ENCODE assay signal across 12 mouse cellular contexts in genomic region chrX:20587968-20588367, GRCm38 (mm10). TPM values are rescaled to one million over a fixed set of nuclear protein-coding genes. Genes with fewer than 3 reads are reported as not detected.
A peak's percentile ranks its signal among the peaks of the same experiment; 100 is the strongest.
DNase-seq lines count a peak whose midpoint lies in the region; ATAC-seq and TF ChIP-seq lines count a peak whose summit lies in the region.
"Had no signal": no experiment of that assay in that cellular context is flagged by ENCODE, and none has a peak within 500 bp of the region (broad histone marks: within the 10 kb centered on the region; RNA-seq: fewer than 3 reads in every experiment).

No protein-coding gene starts in this region.

- no peaks in the 10 kb centered on the region for H3K4me1 ChIP-seq in embryonic facial prominence, embryonic 11.5 days (ENCODE audit: control insufficient read depth, insufficient read depth, low read length)
- no peaks in the 10 kb centered on the region for H3K4me1 ChIP-seq in embryonic facial prominence, embryonic 10.5 days

- H3K36me3 ChIP-seq in embryonic facial prominence, embryonic 11.5 days (replicated peaks; ENCODE audit: control insufficient read depth, insufficient read depth, low read depth, low read length) = no peaks in the 10 kb centered on the region
- H3K36me3 ChIP-seq in embryonic facial prominence, embryonic 10.5 days (replicated peaks) = no peaks in the 10 kb centered on the region

- no peak overlapping the region for H3K27ac ChIP-seq in embryonic facial prominence, embryonic 11.5 days (replicated peaks; ENCODE audit: low read depth, low read length)
- no peak overlapping the region for H3K27ac ChIP-seq in embryonic facial prominence, embryonic 10.5 days (replicated peaks)
- no peak overlapping the region for H3K27ac ChIP-seq in layer of hippocampus, adult 2 months
- H3K27ac ChIP-seq: macrophage had no signal

- 20% methylated on average over 4 of the region's 4 CpGs for WGBS in embryonic facial prominence, embryonic 11.5 days
- WGBS in embryonic facial prominence, embryonic 10.5 days = 21% methylated on average over 4 of the region's 4 CpGs

- no peak overlapping the region for H3K4me3 ChIP-seq in embryonic facial prominence, embryonic 11.5 days (ENCODE audit: low read depth, low read length)
- H3K4me3 ChIP-seq in embryonic facial prominence, embryonic 10.5 days = no peak overlapping the region
- H3K4me3 ChIP-seq in layer of hippocampus, adult 2 months = no peak overlapping the region
- H3K4me3 ChIP-seq: erythroblast, embryonic 14.5 days had no signal

- H3K27me3 ChIP-seq in embryonic facial prominence, embryonic 11.5 days (ENCODE audit: control insufficient read depth, insufficient read depth, low read length) = no peaks in the 10 kb centered on the region
- no peaks in the 10 kb centered on the region for H3K27me3 ChIP-seq in embryonic facial prominence, embryonic 10.5 days (replicated peaks; ENCODE audit: low read depth, poor library complexity, severe bottlenecking)

- ATAC-seq in embryonic facial prominence, embryonic 11.5 days (replicated peaks; ENCODE audit: insufficient number of reproducible peaks, low FRiP score, low TSS enrichment, low read depth) = no peak

- H3K9me3 ChIP-seq in embryonic facial prominence, embryonic 11.5 days (replicated peaks; ENCODE audit: control insufficient read depth, low read length) = no peaks in the 10 kb centered on the region
- H3K9me3 ChIP-seq in embryonic facial prominence, embryonic 10.5 days = no peaks in the 10 kb centered on the region

- no peak overlapping the region for H3K9ac ChIP-seq in embryonic facial prominence, embryonic 11.5 days (replicated peaks; ENCODE audit: low read length)

- no peak overlapping the region for H3K4me2 ChIP-seq in embryonic facial prominence, embryonic 11.5 days (ENCODE audit: low read depth, low read length)

- DNase-seq in embryonic facial prominence, embryonic 11.5 days (ENCODE audit: low spot score) = peak; percentile 9
- DNase-seq in embryonic facial prominence, embryonic 10.5 days (ENCODE audit: low spot score) = no peak
- no peak for DNase-seq in layer of hippocampus, adult 2 months (ENCODE audit: low spot score in 2 of 2)
- no peak for DNase-seq in layer of hippocampus, postnatal 36 days
- peak; percentile 9 for DNase-seq in thymus, postnatal 4 days
- DNase-seq in thymus, postnatal 36 days = no peak
- DNase-seq in spleen, postnatal 14 days (ENCODE audit: low spot score in 2 of 2) = no peak
- no peak for DNase-seq in gastrocnemius, postnatal 4 days (ENCODE audit: low spot score in 2 of 2)
- DNase-seq: heart, adult 11 months had no signal

- TF ChIP-seq CTCF in layer of hippocampus, adult 2 months (conservative IDR thresholded peaks at IDR 0.05) = peak; percentile 75

RNA-seq across cellular contexts. Expression of gene Rbm10, which starts 29.3 kb away (rescaled TPM):
- 58.4 and 67.0 TPM in 2 replicates for polyA plus RNA-seq in embryonic facial prominence, embryonic 11.5 days (2014; fragmentation: Nextera tagmentation; extraction: Ambion mirVana)
- 112 and 113 TPM in 2 replicates for polyA plus RNA-seq in embryonic facial prominence, embryonic 10.5 days (2016; fragmentation: Nextera tagmentation; extraction: Ambion mirVana)
- total RNA-seq in layer of hippocampus, adult 2 months (2021) = 10 to 100 TPM; 51.2 to 52.5 TPM
- 10 to 100 TPM; 51.1 to 53.9 TPM for total RNA-seq in layer of hippocampus, postnatal 36 days (2021)
- 10 to 100 TPM; 26.7 to 27.0 TPM for total RNA-seq in gastrocnemius, postnatal 4 days (2021)

RNA-seq across cellular contexts. Expression of gene Ndufb11, which starts 29.5 kb away (rescaled TPM):
- 207 and 208 TPM in 2 replicates for polyA plus RNA-seq in embryonic facial prominence, embryonic 11.5 days (2014; fragmentation: Nextera tagmentation; extraction: Ambion mirVana)
- 174 and 176 TPM in 2 replicates for polyA plus RNA-seq in embryonic facial prominence, embryonic 10.5 days (2016; fragmentation: Nextera tagmentation; extraction: Ambion mirVana)
- 100 to 1,000 TPM; 151 to 152 TPM for total RNA-seq in layer of hippocampus, adult 2 months (2021)
- 100 to 1,000 TPM; 150 to 162 TPM for total RNA-seq in layer of hippocampus, postnatal 36 days (2021)
- 100 to 1,000 TPM; 268 TPM for total RNA-seq in gastrocnemius, postnatal 4 days (2021)

RNA-seq across cellular contexts. Expression of gene Rgn, which starts 38.4 kb away (rescaled TPM):
- 0.17 TPM in 1 of 2 replicates, not detected in the other for polyA plus RNA-seq in embryonic facial prominence, embryonic 11.5 days (2014; fragmentation: Nextera tagmentation; extraction: Ambion mirVana)
- 0.17 and 0.45 TPM in 2 replicates for polyA plus RNA-seq in embryonic facial prominence, embryonic 10.5 days (2016; fragmentation: Nextera tagmentation; extraction: Ambion mirVana)
- under 1 TPM; 0.22 to 0.54 TPM for total RNA-seq in layer of hippocampus, adult 2 months (2021)
- total RNA-seq in layer of hippocampus, postnatal 36 days (2021) = under 1 TPM in 1 of 2 experiments, not detected in 1; 0.35 TPM
- 1 to 10 TPM in 1 of 2 experiments, under 1 TPM in 1; 0.17 to 1.2 TPM for total RNA-seq in gastrocnemius, postnatal 4 days (2021)
- total RNA-seq: neutrophil, adult 5-6 weeks had no signal
- polyA plus RNA-seq: erythroblast, embryonic 14.5 days; macrophage had no signal

Comparison
In these comparisons a context has a peak if more than half of its experiments do, and no peak if none do; other contexts are left out.
1. DNase-seq: peak in embryonic facial prominence, embryonic 11.5 days (single experiment) and thymus, postnatal 4 days (single experiment); none in embryonic facial prominence, embryonic 10.5 days (single experiment), layer of hippocampus, adult 2 months (0 of 2), layer of hippocampus, postnatal 36 days (0 of 2), thymus, postnatal 36 days (0 of 2), spleen, postnatal 14 days (0 of 2) and gastrocnemius, postnatal 4 days (0 of 2).